Mouse (Mus musculus): Measurements from ENCODE around the gene Ncr1. TPM values are rescaled to one million over a fixed set of nuclear protein-coding genes. Genes with fewer than 3 reads are reported as not detected.
"Not testable (repeated sequence)": the region's sequence is repeated elsewhere in the genome, so short reads cannot be mapped to it uniquely, and the experiment has no call there.

Ncr1 gene
- not detected in 2 replicates for polyA plus RNA-seq (2012; rRNA removed)

- no peak for TF ChIP-seq CTCF (IDR thresholded peaks at IDR 0.05; ENCODE audit: extremely low read depth, insufficient read depth, low read length)
- no peak for TF ChIP-seq POLR2A (IDR thresholded peaks at IDR 0.05; ENCODE audit: extremely low read depth, insufficient read depth, low read length)
- Histone ChIP-seq H3K27ac (ENCODE audit: insufficient read depth, low read length) (no peak within 1 kb of the TSS), H3K4me3 (ENCODE audit: insufficient read depth, low read length) (no peak within 1 kb of the TSS), H3K4me1 (ENCODE audit: control insufficient read depth, insufficient read depth, low read length) (no peaks in the 10 kb centered on the region)
Observed at GRCm38 (mm10) chr7:4337509-4337908, at the start of gene Ncr1. Gene Ncr1, plus strand, starts transcription at chr7:4337724.

GRCm38 (mm10) chr7:4292638-4293037, 44.9 kb upstream of the Ncr1 start:
- TF ChIP-seq POLR2A (IDR thresholded peaks at IDR 0.05; ENCODE audit: extremely low read depth, insufficient read depth, low read length) (no peak), CTCF (IDR thresholded peaks at IDR 0.05; ENCODE audit: extremely low read depth, insufficient read depth, low read length) (no peak)
- no peaks in the 10 kb centered on the region for H3K4me1 ChIP-seq (ENCODE audit: control insufficient read depth, insufficient read depth, low read length)
- no peak overlapping the region for H3K4me3 ChIP-seq (ENCODE audit: insufficient read depth, low read length)
- no peak overlapping the region for H3K27ac ChIP-seq (ENCODE audit: insufficient read depth, low read length)

- TF ChIP-seq POLR2A (IDR thresholded peaks at IDR 0.05; ENCODE audit: extremely low read depth, insufficient read depth, low read length) (no peak), CTCF (IDR thresholded peaks at IDR 0.05; ENCODE audit: extremely low read depth, insufficient read depth, low read length) (no peak)
- H3K27ac ChIP-seq (ENCODE audit: insufficient read depth, low read length), result no peak overlapping the region
- H3K4me3 ChIP-seq (ENCODE audit: insufficient read depth, low read length), result no peak overlapping the region
- no peaks in the 10 kb centered on the region for H3K4me1 ChIP-seq (ENCODE audit: control insufficient read depth, insufficient read depth, low read length)
Observed at GRCm38 (mm10) chr7:4297189-4297588, 40.3 kb upstream of the Ncr1 start.

- no peaks in the 10 kb centered on the region for H3K4me1 ChIP-seq (ENCODE audit: control insufficient read depth, insufficient read depth, low read length)
- TF ChIP-seq CTCF (IDR thresholded peaks at IDR 0.05; ENCODE audit: extremely low read depth, insufficient read depth, low read length), result no peak
- TF ChIP-seq POLR2A (IDR thresholded peaks at IDR 0.05; ENCODE audit: extremely low read depth, insufficient read depth, low read length), result no peak
- H3K27ac ChIP-seq (ENCODE audit: insufficient read depth, low read length), result no peak overlapping the region
- no peak overlapping the region for H3K4me3 ChIP-seq (ENCODE audit: insufficient read depth, low read length)
Observed at GRCm38 (mm10) chr7:4300166-4300565, 37.4 kb upstream of the Ncr1 start.

GRCm38 (mm10) chr7:4303457-4303856, 34.1 kb upstream of the Ncr1 start:
- Histone ChIP-seq H3K27ac (ENCODE audit: insufficient read depth, low read length) (no peak overlapping the region), H3K4me1 (ENCODE audit: control insufficient read depth, insufficient read depth, low read length) (no peaks in the 10 kb centered on the region), H3K4me3 (ENCODE audit: insufficient read depth, low read length) (no peak overlapping the region)
- TF ChIP-seq CTCF (IDR thresholded peaks at IDR 0.05; ENCODE audit: extremely low read depth, insufficient read depth, low read length) (no peak), POLR2A (IDR thresholded peaks at IDR 0.05; ENCODE audit: extremely low read depth, insufficient read depth, low read length) (no peak)

GRCm38 (mm10) chr7:4313109-4313508, 24.4 kb upstream of the Ncr1 start:
- H3K4me1 ChIP-seq (ENCODE audit: control insufficient read depth, insufficient read depth, low read length); H3K4me3 ChIP-seq (ENCODE audit: insufficient read depth, low read length); H3K27ac ChIP-seq (ENCODE audit: insufficient read depth, low read length): not testable (repeated sequence)

- not testable (repeated sequence) for H3K4me1 ChIP-seq (ENCODE audit: control insufficient read depth, insufficient read depth, low read length)
Observed at GRCm38 (mm10) chr7:4313531-4313930, 24.0 kb upstream of the Ncr1 start.

GRCm38 (mm10) chr7:4323301-4323700, 14.2 kb upstream of the Ncr1 start:
- no peak overlapping the region for H3K4me3 ChIP-seq (ENCODE audit: insufficient read depth, low read length)
- H3K4me1 ChIP-seq (ENCODE audit: control insufficient read depth, insufficient read depth, low read length), result no peaks in the 10 kb centered on the region
- H3K27ac ChIP-seq (ENCODE audit: insufficient read depth, low read length), result no peak overlapping the region
- TF ChIP-seq POLR2A (IDR thresholded peaks at IDR 0.05; ENCODE audit: extremely low read depth, insufficient read depth, low read length), result no peak
- TF ChIP-seq CTCF (IDR thresholded peaks at IDR 0.05; ENCODE audit: extremely low read depth, insufficient read depth, low read length), result no peak

More at GRCm38 (mm10) chr7:4313531-4313930, 24.0 kb upstream of the Ncr1 start:
- not testable (repeated sequence) for H3K27ac ChIP-seq (ENCODE audit: insufficient read depth, low read length); H3K4me3 ChIP-seq (ENCODE audit: insufficient read depth, low read length)

- Histone ChIP-seq H3K4me3 (ENCODE audit: insufficient read depth, low read length) (no peak overlapping the region), H3K27ac (ENCODE audit: insufficient read depth, low read length) (no peak overlapping the region), H3K4me1 (ENCODE audit: control insufficient read depth, insufficient read depth, low read length) (no peaks in the 10 kb centered on the region)
- TF ChIP-seq POLR2A (IDR thresholded peaks at IDR 0.05; ENCODE audit: extremely low read depth, insufficient read depth, low read length) (no peak), CTCF (IDR thresholded peaks at IDR 0.05; ENCODE audit: extremely low read depth, insufficient read depth, low read length) (no peak)
Observed at GRCm38 (mm10) chr7:4373521-4373920, 36.0 kb downstream of the Ncr1 start.

Other genes with a start within 250 kb of the Ncr1 start
- 817 and 841 TPM in 2 replicates for gene Ttyh1, start 218.3 kb upstream of the Ncr1 start, polyA plus RNA-seq (2012; rRNA removed)
- 481 and 484 TPM in 2 replicates for gene Leng8, start 200.7 kb upstream of the Ncr1 start, polyA plus RNA-seq (2012; rRNA removed)
- 8.4 and 8.5 TPM in 2 replicates for gene Leng9, start 187.3 kb upstream of the Ncr1 start, polyA plus RNA-seq (2012; rRNA removed)
- 3.7 and 4.8 TPM in 2 replicates for gene Cdc42ep5, start 172.9 kb upstream of the Ncr1 start, polyA plus RNA-seq (2012; rRNA removed)
- gene Lilra5, start 100.0 kb upstream of the Ncr1 start, polyA plus RNA-seq (2012; rRNA removed), result 0.13 TPM in 2 replicates
- not detected in 2 replicates for gene Gp6, start 60.0 kb downstream of the Ncr1 start, polyA plus RNA-seq (2012; rRNA removed)
- 22.8 and 26.1 TPM in 2 replicates for gene Rdh13, start 107.9 kb downstream of the Ncr1 start, polyA plus RNA-seq (2012; rRNA removed)
- gene Eps8l1, start 123.0 kb downstream of the Ncr1 start, polyA plus RNA-seq (2012; rRNA removed), result 15.0 and 16.7 TPM in 2 replicates
- 105 and 107 TPM in 2 replicates for gene Ppp1r12c, start 164.0 kb downstream of the Ncr1 start, polyA plus RNA-seq (2012; rRNA removed)
- 9.6 and 10.1 TPM in 2 replicates for gene Tnnt1, start 178.7 kb downstream of the Ncr1 start, polyA plus RNA-seq (2012; rRNA removed)
- gene Tnni3, start 186.5 kb downstream of the Ncr1 start, polyA plus RNA-seq (2012; rRNA removed), result 1.3 and 1.9 TPM in 2 replicates
- gene Dnaaf3, start 194.7 kb downstream of the Ncr1 start, polyA plus RNA-seq (2012; rRNA removed), result 1.0 and 1.3 TPM in 2 replicates
- gene Syt5, start 209.8 kb downstream of the Ncr1 start, polyA plus RNA-seq (2012; rRNA removed), result 218 and 229 TPM in 2 replicates

Measured in cortical plate, adult 2 months (tissue).